Mouse (Mus musculus) adrenal gland, postnatal 36 days (tissue): ENCODE results near the gene Pbx1. TPM values are rescaled to one million over a fixed set of nuclear protein-coding genes. Genes with fewer than 3 reads are reported as not detected.
A peak's percentile ranks its signal among the peaks of the same experiment; 100 is the strongest.

Source experiments
- DNase-seq, 2 experiments: peaks; one replicate each; pipeline ENCODE4 v3.0.0; 2021; ENCODE audit warnings: mixed read lengths in 1 of 2
- total RNA-seq, 2 experiments: library from RNA; stranded (reverse); gene quantifications; 2 replicates each; pipeline ENCODE4 v1.2.3; 2021

Pbx1 gene
- total RNA-seq, 2 experiments from 2014 or later = 162 to 190 TPM

DNA sequence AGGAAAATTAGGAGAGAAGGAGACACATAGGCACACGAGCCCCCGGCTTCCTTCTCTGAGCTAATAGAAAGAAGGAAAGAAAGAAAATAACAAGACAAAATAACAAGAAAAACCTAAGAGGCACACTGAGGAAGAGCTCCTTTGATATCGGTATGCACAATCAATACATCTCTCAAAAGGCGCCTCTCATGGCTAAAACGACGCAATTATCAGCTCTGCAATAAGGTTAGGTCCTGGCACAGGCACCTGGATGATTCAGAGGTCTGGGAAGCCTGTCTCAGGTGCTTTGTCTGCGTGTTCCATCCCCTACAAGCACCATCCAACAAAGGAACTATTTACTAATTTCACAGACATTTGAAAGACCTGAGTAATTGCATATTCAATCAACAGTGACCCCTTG is 5.8 kb downstream of the Pbx1 start:
- no peak for DNase-seq

DNA sequence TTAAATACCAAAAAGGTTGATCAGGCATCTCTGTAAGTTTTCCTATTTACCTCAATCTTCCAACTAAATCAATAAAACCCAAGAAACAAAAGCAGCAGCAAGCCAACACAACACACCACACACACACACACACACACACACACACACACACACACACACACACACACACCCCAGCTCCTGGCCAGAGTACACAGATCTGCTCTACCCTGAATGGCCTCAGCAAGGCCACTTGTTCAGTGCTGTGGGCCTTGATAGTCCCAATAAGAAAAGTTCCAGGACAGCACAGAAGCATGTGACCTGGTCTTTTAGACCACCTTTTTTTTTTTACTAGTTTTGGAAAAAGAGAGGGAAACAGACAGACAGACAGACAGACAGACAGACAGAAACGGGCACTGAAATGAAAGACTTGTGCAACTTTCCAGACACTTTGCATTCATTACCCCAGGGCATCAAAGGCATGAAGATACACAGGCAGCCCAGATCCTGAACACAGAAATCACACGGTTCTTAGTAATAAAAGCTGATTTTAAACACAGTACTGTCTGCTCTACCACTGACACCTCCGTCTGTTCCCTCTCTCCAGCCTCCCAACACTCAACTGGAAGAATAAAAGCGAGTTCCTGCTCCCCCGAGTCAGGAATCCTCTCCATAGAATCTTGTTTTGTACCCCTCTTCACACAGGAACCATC is 6.9 kb downstream of the Pbx1 start:
- DNase-seq = peak; percentile 43 to 57

DNA sequence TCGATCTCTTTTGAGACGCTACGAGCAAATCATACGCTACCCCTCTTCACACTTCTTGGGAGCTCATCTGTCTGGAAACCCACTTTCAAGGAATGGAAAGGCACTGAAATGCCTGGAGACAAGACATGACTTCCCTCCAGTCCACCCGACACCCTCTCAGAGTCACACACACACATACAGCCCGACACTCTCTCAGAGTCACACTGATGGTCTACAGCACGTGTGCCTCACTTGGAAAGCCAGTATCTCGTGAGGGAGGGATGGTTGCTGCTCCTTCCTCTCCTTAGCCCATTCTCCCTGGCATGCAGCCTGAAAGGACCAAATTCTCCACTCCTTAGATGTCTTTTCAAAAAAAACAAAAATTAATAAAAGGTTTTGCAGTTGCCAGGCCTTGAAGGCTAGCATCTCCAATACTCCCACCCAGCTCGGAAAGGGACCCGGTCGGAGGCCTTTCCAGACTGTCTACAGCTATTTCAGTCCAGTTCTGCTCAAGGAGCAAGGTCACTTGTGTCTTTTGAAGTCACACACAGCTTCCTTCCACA is 8.6 kb downstream of the Pbx1 start:
- DNase-seq = peak; percentile 37 to 49

DNA sequence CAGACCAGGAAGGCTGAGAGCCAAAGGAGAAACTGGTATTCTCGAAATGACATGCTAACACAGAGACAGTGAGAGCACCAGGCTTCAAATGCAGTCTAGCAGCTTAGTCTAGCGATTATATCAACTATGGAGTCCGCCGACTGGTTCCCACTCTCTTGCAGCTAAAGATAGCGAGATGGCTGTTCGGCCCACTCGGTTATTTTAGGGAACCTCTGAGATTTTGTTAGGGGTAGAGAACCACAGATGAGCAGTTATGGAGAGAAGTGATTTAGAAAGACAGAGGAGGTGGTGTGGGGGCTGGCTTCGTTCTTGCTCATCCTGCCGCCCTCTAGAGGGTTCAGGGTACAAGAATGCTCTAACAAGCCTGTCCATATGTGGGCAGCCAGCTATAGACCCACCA is 13.2 kb downstream of the Pbx1 start:
- no peak for DNase-seq

DNA sequence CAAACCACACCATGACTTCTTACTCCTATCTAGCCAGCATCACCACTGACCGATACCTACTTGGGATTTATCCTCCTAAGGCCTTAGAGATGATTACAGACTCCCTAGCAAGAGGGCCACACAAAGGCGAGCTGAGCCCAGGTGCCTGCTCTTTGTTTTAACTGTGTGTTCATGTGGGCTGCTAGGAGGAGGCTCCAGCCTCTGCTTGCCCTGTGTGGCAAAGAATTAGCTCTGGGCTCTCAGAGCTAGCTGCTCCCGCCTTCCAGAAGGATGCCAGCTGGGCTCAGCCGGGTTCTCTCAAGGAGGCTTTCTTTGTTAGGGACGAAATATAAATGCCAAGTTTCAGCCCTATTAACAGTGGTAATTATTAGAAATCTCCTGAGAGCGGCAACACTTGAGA is 14.4 kb downstream of the Pbx1 start:
- no peak for DNase-seq

DNA sequence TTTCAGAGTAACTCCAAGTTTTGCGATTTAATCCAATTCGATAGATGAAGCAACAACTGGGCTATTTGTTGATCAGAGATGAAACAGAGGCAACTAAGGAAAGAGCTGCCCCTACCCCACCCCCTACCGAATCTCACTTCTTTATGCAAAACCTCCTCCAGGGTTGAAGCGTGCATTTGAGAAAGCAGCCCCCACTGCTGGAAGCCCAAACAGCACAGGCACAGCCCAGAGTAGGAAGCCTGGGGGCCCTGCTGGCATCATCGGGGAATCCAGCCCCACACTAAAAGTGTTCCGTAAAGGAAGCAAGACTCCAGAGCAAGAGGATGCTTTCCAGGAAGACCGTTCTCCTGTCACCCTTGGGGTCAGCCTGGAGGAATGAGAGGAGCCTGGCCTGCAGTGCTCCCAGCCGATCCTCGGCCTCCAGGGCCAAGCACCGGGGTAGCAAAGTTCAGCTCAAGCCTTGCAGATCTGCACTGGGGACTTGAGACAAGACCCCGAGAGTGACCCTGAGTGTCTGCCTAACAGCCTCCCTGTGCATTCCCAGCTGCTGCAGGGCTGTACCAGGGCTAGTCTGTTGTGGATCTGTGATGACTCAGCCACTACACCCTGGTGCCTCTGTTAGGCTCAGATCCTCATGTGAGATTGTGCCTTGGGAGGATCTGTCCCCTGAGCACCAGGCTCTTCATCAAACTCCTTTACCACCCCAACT is 15.2 kb downstream of the Pbx1 start:
- peak; percentile 48 to 65 for DNase-seq

DNA sequence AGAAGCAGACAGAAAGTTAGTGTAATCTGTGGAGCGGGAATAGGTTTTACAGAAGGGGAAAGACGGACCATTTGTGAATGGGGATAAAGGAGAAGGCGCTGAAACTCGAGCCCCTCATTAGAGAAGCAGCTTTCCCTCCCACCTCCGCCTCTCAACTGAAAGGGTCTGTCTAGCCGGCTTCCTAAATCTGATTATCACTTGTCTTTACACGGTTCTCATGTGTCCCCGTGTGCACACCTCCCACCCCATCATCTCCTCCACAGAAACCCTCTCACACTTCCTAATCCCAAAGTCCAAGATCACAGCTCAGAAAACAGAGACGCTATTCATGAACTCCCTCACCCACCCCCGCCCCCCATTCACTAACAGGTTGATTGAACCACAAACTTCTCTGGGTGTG is 21.5 kb downstream of the Pbx1 start:
- no peak for DNase-seq

DNA sequence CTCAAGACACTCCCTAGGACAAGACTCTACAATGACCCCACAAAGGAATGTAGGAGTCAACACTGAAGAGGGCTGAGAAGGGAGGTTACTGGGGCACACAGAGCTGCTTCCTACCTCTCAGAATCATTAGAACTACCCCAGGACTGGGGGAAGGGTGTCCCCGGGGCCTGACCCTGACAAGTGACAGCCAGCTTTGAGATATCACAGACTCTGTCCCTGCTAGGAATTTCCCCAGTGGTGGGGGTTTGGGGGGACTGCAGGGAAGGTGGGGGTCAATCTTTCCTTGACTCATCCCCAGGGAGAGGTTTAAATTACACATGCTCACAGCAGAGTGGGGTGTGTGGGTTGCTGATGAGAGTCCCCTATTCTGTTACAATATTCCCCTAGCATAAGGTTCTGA is 22.0 kb downstream of the Pbx1 start:
- peak in 1 of 2 experiments; percentile 48 for DNase-seq

DNA sequence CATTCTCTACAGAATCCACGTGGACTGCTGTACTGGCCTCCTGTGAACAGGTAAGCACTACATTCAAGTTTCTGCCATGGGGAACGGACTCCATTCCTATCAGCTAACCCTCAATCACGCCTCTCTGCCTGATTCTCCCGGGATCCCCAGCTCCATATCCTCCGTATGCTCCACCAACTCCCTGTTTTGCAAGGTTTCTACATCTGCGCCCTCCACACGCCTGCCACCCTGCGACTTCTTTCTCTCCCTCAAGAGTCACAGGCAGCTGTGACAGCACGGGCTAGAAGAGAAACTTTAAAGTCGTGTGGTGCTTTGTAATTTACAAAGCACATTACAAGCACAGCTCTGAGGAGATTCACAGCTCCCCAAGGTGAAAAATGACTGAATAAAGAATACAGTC is 23.3 kb downstream of the Pbx1 start:
- DNase-seq = no peak

DNA sequence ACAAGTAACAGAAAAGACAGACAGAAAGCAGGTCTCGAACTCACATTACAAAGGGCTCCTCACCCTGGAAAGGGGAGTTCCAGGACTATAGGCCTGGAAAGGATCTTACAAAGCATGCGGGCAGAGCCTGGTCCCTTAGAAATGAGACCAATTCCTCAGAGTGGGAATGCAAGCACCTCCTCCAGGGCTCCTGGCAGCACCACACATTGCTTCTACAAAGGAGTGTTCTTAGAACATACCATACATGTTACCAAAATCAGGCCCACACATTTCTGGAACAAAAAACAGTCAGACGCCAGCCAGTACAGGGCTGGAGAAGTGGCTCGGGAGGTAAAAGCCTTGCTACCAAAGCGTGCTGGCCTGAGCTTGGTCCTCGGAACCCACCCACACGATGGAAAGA is 24.1 kb downstream of the Pbx1 start:
- DNase-seq = no peak

DNA sequence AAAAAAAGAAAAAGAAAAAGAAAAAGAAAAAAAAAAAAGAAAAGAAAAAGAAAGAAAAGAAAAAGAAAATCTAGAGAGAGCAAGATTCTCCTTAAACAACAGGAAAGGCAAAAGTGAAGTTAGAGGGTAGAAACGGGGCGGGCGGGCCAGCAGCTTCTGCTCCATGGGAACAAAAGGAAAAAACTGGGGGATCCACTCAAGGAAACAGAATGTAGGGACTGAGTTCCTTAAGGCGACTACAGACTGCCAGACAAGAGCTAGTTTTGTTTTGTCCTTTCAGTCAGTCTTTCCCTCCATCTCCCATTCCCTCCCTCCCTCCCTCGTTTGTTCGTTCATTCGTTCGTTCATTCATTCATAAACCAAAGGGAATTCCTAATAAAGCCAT is 25.8 kb downstream of the Pbx1 start:
- DNase-seq = no peak

DNA sequence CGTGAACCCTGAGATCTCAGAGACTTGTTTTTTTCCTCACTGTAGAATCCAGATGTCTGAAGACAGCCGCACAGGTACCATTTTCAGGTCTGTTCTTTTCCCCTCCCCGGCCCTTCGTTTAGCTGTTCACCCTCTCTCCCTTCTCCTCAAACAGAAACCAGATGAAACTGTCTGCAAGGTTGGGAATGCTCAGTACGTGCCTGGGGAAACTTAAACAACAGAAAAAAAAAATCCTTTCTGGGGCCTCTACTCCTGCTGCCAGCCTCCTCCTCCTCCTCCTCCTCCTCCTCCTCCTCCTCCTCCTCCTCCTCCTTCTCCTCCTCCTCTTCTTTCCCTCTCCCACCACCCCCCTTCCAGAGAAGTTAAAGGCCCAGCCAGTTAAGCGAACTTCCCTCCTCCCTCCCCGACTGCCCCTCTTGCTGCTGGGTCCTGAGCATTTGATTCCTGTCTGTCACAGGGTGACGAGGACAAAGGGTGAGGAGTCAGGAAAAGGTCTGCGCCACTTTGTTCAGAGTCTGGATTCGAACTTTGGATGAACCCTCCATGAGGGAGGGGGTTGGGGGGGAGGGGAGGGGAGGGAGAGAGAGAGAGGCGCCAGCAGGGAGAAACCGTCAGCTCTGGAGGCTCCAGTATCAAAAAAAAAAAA is 26.3 kb downstream of the Pbx1 start:
- DNase-seq = no peak

DNA sequence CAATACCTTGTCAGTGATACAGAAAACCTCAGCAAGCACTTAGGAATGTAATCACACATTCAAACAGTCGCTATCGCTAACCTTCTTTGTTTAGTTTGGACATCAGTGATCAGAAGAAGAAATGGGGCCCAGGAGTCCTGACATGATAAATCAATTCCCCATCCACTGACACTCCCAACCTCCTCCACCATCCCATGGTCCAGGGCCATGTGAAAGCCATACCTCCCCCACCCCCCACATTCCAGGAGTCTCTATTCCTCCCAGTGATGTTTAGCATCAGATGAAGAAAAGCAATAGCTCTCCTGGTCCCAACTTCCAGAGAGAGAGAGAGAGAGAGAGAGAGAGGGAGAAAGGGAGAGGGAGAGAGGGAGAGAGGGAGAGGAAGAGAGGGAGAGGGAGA is 28.5 kb downstream of the Pbx1 start:
- no peak for DNase-seq

DNA sequence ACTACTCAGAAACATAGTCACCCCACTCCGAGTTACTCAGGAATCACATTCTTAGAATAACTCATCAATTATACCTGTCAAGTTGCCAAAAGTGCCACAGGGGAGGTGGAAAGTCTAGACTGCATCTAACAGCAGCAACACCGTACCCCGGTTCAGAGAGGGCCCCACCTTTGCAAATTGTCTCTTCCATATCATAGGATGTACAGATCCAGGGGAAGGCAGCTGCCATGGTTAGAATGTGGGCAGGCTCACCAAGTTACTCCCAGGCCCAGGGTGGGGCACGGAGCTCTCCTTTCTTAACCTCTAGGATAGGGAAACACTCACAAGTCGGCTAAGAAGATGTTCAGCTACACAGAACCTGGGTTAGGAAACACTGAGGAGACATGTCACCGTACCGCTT is 29.4 kb downstream of the Pbx1 start:
- no peak for DNase-seq

DNA sequence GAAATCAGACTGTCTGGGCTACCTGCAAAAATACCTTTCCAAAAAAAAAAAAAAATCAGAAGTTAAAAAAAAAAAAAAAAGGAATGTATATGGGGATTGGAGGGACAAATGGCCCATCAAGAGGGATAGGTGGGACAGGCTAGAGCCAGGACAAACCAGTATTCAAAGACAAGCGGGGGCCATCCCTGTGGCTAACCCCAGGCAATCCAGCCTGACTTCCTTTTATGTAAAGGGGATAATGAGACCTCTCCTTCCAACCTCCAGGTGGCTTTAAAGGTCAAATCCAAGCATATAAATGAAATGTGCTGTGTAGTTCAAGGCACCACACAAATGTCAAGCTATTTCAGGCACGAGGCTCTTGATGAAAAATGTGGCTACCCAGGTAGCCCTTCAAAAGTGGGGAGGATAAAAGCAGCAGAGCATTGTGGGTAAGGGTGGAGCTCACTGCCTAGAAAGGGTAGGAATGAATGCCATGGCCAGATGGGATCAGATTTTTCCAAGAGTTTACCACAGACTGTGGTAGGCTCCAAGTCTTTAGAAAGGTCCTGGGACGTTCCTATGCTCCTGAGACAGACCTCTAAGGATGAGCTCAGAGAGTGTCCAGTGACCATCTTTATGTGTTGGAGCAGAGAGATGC is 36.4 kb downstream of the Pbx1 start:
- DNase-seq = no peak

DNA sequence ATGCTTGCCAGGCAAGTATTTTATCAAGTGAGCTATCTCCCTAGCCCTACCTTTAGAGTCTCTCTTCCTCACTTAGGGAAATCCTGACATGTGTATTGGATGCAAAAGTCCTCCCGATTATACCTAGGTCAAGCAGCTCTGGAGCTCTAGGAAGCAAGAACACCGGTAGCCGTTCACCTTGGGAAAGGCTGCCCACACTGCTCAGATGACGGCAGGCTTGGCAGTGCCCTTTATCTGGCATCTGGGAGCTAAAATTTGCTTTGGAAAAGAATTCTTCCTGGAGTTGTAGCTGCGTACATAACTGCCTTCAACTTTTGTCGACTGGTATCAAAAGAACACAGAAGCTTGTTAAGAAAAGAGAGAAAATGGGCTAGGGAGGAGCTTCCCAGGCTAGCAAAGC is 37.5 kb downstream of the Pbx1 start:
- DNase-seq = peak in 1 of 2 experiments; percentile 53

DNA sequence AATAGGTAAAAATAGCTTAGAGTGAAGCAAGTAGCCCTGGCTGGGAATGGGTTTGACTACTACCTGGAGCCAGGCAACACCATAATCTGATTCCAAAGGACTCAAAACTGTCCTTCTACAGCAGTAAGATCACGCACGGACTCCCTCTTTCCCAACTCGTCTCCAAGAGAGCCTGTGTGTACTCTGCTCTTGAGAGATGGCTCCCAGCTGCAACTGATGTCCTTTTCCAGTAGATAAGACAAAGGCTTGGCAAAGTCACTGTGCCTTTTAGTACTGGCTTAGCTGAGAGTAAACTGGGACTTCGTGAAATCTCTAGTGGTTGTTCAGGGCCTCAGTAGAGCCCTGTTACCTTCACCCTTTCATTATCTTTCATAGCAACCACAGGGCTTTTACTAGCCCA is 38.6 kb downstream of the Pbx1 start:
- peak in 1 of 2 experiments; percentile 40 for DNase-seq

DNA sequence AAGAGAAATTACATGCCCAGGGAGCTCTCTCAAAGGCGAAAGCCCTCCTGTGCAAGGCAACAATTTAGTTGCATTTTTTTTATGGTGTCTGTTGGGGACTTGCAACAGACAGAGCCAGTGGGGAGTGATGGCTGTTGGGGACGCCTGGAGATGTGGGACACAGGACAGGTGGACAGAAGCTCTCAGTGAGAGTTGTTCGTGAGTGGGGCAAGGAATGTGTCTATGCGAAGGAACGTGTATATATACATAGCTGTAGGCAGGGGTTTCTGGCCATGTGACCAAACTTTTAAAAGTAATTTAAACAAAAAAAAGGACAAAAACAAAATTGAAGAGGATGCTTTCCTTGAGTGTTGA is 39.6 kb downstream of the Pbx1 start:
- no peak for DNase-seq

DNA sequence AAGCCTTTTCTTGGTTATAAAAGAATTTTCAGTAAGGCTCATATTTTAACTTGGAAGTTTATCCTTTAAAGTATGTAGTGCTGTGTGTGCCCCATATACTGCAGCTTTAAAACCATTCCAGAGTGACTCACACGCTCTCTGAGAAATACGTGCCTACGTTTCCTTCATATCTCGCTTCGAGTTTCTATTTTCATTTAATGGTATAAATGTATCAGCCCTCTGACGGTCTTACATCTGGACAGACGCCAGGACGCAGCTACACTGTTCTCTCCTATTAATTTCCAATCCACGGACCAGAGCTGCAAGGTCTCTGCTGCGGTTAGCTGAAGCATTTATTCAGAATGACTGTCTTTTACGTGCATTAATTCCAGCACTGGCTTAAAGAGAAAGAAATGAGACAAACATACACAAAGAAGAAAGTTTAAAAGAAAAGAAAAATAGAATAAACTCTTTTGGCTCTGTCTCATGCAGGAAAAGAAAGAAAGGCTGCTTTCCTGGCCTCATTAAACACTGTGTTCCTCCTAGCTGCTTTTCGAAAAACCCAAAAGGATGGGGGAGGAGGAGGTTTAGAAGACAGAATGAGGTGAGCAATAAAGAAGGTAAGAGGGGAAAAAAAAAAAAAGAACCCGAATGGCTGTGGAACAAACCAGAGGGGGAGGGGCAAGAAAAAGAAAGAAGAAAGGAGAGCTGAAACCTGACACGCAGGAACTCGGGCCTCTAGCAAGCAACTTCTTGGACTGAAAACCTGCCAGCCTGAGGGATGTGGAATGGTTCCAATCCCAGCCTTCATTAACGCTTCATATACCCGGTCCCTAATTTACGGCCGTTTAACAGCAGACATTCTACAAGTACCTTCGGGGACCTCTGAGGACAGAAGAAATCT is 40.2 kb downstream of the Pbx1 start:
- DNase-seq = peak; percentile 63 to 64

DNA sequence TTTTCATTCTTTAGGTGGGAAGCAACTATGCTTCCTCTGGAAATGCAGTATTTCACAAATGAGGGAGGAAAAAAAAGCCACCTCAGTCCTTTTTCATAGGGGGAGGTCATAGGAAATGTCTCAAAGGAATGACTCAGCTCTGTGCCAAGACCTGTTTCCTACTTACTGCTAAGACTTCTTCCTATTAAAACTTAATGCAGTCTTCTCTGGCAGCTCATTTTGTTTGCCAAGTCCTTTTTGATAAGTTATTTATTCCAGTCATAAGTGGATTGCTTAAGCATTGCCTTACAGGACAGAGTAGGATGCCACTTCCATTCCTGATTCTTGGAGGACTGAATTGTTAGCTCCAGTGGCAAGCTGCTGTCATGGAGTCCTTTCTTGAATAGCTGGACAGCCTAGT is 41.3 kb downstream of the Pbx1 start:
- DNase-seq = no peak

DNA sequence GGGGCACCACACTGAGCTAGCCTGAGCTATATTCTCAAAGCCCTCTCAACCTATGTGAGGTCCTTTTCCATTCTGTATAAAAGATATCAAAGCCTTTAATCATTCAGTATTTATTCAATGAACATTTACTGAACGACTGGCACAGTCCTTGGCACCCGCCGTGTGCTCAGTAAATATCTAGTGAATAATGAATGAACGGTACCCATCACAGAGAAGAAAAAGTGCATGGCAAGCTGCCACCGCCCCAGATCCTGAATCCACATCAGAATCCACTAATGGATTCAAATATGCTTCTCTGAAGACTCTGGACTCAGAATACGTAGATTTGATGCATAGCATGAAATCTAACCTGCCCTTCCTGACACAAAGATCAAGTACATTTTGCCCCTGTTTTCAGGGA is 45.9 kb downstream of the Pbx1 start:
- DNase-seq = no peak

DNA sequence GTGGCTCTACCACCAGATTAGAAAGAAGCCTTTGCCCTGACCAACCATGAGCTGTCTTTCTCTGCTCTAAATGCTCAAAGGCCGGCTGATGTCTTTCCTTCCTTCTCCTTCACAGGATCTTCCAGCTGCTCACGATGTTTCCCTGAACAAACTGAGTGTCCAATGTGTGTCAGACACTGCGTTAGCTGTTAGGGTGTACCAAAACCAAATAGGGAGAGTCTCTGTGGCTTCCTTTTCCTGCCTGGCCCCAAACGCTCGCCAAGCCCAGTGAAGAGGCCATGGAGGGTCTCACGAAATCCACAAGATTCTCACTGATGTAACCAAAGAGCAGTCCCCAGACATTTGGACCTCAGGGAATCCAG is 47.5 kb downstream of the Pbx1 start:
- DNase-seq = no peak
